Mouse (Mus musculus) hindbrain, postnatal 0 days (tissue): ENCODE measurements around the gene Cd320. TPM values are rescaled to one million over a fixed set of nuclear protein-coding genes. Genes with fewer than 3 reads are reported as not detected.

Source experiments
- ATAC-seq: fragments of 200-750 bp; cut with Nextera tagmentation; 2 replicates; pipeline ENCODE4 v1.8.0; 2017; ENCODE audit warnings: mild to moderate bottlenecking, moderate TSS enrichment, moderate library complexity
- DNase-seq: peaks from one replicate; pipeline ENCODE4 v3.0.0-alpha.2; 2015; ENCODE audit warnings: low spot score
- H3K27ac ChIP-seq: fragments of 300-500 bp; sonication (generic); 2 replicates; pipeline ENCODE4 v1.5.1; 2014; ENCODE audit warnings: mild to moderate bottlenecking
- H3K27me3 ChIP-seq: fragments of 300-500 bp; sonication (generic); 2 replicates; pipeline ENCODE4 v1.6.1; 2014; ENCODE audit warnings: low read length, mixed read lengths; ENCODE audit not compliant: insufficient read depth
- H3K36me3 ChIP-seq: fragments of 300-500 bp; sonication (generic); 2 replicates; pipeline ENCODE4 v1.6.1; 2014; ENCODE audit warnings: low read length, mixed read lengths; ENCODE audit not compliant: insufficient read depth
- H3K4me1 ChIP-seq: fragments of 300-500 bp; sonication (generic); 2 replicates; pipeline ENCODE4 v1.6.1; 2014; ENCODE audit warnings: antibody characterized with exemption, low read length, mixed read lengths; ENCODE audit not compliant: insufficient read depth
- H3K4me2 ChIP-seq: fragments of 300-500 bp; sonication (generic); 2 replicates; pipeline ENCODE4 v1.6.1; 2014; ENCODE audit warnings: low read depth, mild to moderate bottlenecking, low read length, moderate library complexity, mixed read lengths
- H3K4me3 ChIP-seq: fragments of 300-500 bp; sonication (generic); 2 replicates; pipeline ENCODE4 v1.5.1; 2014; ENCODE audit warnings: low read length
- H3K9ac ChIP-seq: fragments of 300-500 bp; sonication (generic); replicated peaks from 2 replicates; pipeline ENCODE4 v1.6.1; 2014; ENCODE audit warnings: mild to moderate bottlenecking, low read length, moderate library complexity, mixed read lengths
- H3K9me3 ChIP-seq: fragments of 300-500 bp; sonication (generic); 2 replicates; pipeline ENCODE4 v1.6.1; 2016; ENCODE audit warnings: low read length, mixed read lengths
- CTCF ChIP-seq: IDR thresholded peaks from 2 replicates; pipeline ENCODE4 v1.5.1; 2016; ENCODE audit warnings: antibody characterized with exemption, control low read depth, low read depth
- WGBS: fragments of 180-500 bp; shearing (Covaris S2); extraction: QIAGEN DNeasy Blood & Tissue Kit; methylation state at CpG from one replicate; pipeline ENCODE4 v1.1.7; 2014; 5-methylcytosine and 5-hydroxymethylcytosine counted together
- polyA plus RNA-seq: library from polyadenylated mRNA; unstranded; fragments of >200 nt; fragmentation: Nextera tagmentation; extraction: Ambion mirVana; gene quantifications from 2 replicates; pipeline ENCODE4 v1.2.1, GENCODE M21; 2015
- total RNA-seq: library from RNA; depleted of rRNA; stranded (reverse); fragments of >200 nt; gene quantifications from 2 replicates; pipeline ENCODE4 v1.2.3, GENCODE M21; 2014; rRNA removed

The Cd320 gene
- total RNA-seq (25.1 and 26.0 TPM in 2 replicates), polyA plus RNA-seq (55.7 and 58.6 TPM in 2 replicates)

DNA sequence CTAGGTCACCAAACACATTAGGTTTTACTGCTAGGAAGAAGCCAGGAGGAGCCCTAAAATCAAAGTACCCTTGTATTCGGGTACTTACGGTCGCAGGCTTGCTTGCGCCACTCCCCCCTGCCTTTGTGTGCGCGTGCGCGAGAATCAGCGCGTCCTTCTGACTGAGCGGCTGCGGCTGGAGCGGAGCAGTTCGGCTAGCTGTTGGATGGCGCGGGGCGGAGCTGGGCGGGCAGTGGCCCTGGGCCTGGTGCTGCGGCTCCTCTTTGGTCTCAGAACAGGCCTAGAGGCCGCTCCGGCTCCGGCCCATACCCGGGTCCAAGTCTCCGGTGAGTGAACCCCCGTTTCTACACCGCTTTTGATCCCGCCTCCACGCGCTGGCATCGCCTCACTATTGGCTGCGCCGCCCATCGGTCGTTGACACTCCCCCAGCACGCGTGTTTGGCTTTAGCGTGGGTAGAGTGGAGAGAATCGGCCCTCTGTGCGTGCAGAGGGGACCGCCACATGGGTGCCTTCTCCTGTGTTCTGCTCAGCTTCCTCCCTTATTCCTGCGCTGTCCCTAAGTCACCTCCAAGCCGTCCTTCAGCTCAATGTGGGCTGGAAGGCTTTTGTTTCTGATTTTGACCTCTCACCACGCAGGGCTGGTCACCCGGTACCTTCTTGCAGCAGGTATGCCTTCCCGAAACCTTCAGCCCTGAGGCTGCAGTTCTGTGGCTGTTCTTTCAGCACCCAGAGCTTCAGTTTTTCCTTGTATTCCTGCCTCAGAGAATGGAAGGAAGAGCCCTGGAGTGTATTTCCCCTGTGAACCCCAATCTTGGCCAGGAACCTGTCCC, at the start of gene Cd320:
Gene Cd320 (plus strand): TSS at position 126 of the 830 bp plus-strand sequence.
- H3K9me3 ChIP-seq: no peaks in the 10 kb centered on the region
- peak; percentile 32 for TF ChIP-seq CTCF
- ATAC-seq (peak; percentile 97), DNase-seq (peak; percentile 96)
- H3K27me3 ChIP-seq: no peaks in the 10 kb centered on the region
- WGBS: under 1% methylated on average over 45 of the region's 45 CpGs
- peak within 1 kb of the TSS; percentile 76 for H3K9ac ChIP-seq
- H3K4me3 ChIP-seq: peak within 1 kb of the TSS; percentile 83
- peak within 1 kb of the TSS; percentile 85 for H3K27ac ChIP-seq
- H3K4me2 ChIP-seq: peak within 1 kb of the TSS; percentile 95
- H3K4me1 ChIP-seq: peaks cover 7% of the 10 kb centered on the region; the same call in 1 of the 2 replicates
- H3K36me3 ChIP-seq: no peaks in the 10 kb centered on the region; the same call in 1 of the 2 replicates

DNA sequence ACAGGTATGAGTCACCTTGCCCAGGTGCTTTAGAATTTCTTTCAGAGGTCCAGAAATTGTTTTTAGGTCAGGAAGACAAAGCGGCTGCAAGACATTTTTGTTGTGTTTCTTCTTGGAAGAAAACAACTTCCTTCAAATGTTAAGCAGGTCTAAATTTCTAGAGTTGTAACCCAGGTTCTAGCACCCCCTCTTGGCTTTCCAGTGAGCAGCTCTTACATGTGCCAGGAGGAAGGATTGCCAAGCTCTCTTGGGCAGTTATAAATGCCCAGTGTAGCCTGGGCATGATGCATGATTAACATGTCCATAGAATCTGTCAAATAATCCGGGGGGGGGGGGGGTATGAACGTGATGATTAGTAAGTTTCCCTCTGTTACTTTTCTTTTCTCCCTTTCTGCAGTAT, 44.6 kb upstream of the Cd320 start:
- 40% methylated on average over 3 of the region's 3 CpGs for WGBS
- TF ChIP-seq CTCF: peak; percentile 53
- H3K9me3 ChIP-seq: no peaks in the 10 kb centered on the region
- no peak overlapping the region for H3K4me2 ChIP-seq
- H3K4me3 ChIP-seq: no peak overlapping the region
- H3K9ac ChIP-seq: no peak overlapping the region
- H3K27ac ChIP-seq: no peak overlapping the region
- no peaks in the 10 kb centered on the region for H3K27me3 ChIP-seq
- H3K4me1 ChIP-seq: no peaks in the 10 kb centered on the region
- ATAC-seq: no peak
- DNase-seq: peak; percentile 69
- H3K36me3 ChIP-seq: no peaks in the 10 kb centered on the region

DNA sequence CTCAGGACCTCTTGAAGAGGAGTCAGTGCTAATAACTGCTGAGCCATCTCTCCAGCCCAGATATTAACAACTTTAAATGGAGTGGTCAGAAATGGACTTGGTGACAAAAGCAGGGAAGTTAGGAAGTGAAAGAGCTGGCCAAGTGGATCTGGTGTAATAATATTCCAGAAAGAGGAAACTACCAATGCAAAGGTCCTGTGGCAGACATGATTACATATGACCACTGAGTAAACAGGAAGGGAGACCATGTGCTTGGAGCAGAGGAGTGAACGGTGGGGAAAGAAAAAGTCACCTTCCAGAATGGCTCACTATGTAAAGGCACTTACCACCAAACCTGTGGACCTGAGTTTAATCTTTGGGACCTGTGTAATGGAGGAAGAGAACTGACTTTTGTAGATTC, 43.6 kb upstream of the Cd320 start:
- no peaks in the 10 kb centered on the region for H3K9me3 ChIP-seq
- ATAC-seq: no peak
- no peak for TF ChIP-seq CTCF
- H3K9ac ChIP-seq: no peak overlapping the region
- 65% methylated on average over 1 of the region's 1 CpGs for WGBS
- no peaks in the 10 kb centered on the region for H3K4me1 ChIP-seq
- H3K27me3 ChIP-seq: no peaks in the 10 kb centered on the region
- no peak overlapping the region for H3K4me3 ChIP-seq
- H3K4me2 ChIP-seq: no peak overlapping the region
- DNase-seq: no peak
- no peaks in the 10 kb centered on the region for H3K36me3 ChIP-seq
- no peak overlapping the region for H3K27ac ChIP-seq

GRCm38 (mm10) chr17:33802221-33802620, 40.7 kb upstream of the Cd320 start:
- Histone ChIP-seq H3K27ac (no peak overlapping the region), H3K36me3 (no peaks in the 10 kb centered on the region), H3K27me3 (no peaks in the 10 kb centered on the region), H3K4me3 (no peak overlapping the region), H3K4me1 (no peaks in the 10 kb centered on the region), H3K9ac (no peak overlapping the region), H3K9me3 (no peaks in the 10 kb centered on the region), H3K4me2 (no peak overlapping the region)
- TF ChIP-seq CTCF: peak; percentile 64
- DNase-seq (peak; percentile 51), ATAC-seq (0 out of 2 replicates have a peak, but pooled peaks have one; percentile 18)
- WGBS: 1% methylated on average over 2 of the region's 2 CpGs

GRCm38 (mm10) chr17:33804205-33804604, 38.7 kb upstream of the Cd320 start:
- ATAC-seq: no peak
- Histone ChIP-seq H3K27me3 (no peaks in the 10 kb centered on the region), H3K9ac (no peak overlapping the region), H3K4me2 (no peak overlapping the region), H3K9me3 (no peaks in the 10 kb centered on the region), H3K36me3 (no peaks in the 10 kb centered on the region), H3K4me3 (no peak overlapping the region), H3K4me1 (no peaks in the 10 kb centered on the region), H3K27ac (no peak overlapping the region)
- DNase-seq: no peak
- WGBS: 54% methylated on average over 4 of the region's 4 CpGs
- TF ChIP-seq CTCF: no peak

GRCm38 (mm10) chr17:33804745-33805144, 38.1 kb upstream of the Cd320 start:
- Histone ChIP-seq H3K9ac (no peak overlapping the region), H3K27me3 (no peaks in the 10 kb centered on the region), H3K4me2 (no peak overlapping the region), H3K9me3 (no peaks in the 10 kb centered on the region), H3K36me3 (no peaks in the 10 kb centered on the region), H3K4me3 (no peak overlapping the region), H3K4me1 (no peaks in the 10 kb centered on the region), H3K27ac (no peak overlapping the region)
- DNase-seq (no peak), ATAC-seq (no peak)
- WGBS: 61% methylated on average over 1 of the region's 1 CpGs
- no peak for TF ChIP-seq CTCF
